Mouse (Mus musculus) 3134 (cell line): ENCODE data around the gene Smurf1.
A peak's percentile ranks its signal among the peaks of the same experiment; 100 is the strongest.

Experiments used
- DNase-seq: peaks from one replicate; pipeline ENCODE4 v3.0.0-alpha.2; 2011; ENCODE audit warnings: low spot score; ENCODE audit not compliant: insufficient read length; ENCODE audit errors: extremely low read depth

The Smurf1 gene

DNA sequence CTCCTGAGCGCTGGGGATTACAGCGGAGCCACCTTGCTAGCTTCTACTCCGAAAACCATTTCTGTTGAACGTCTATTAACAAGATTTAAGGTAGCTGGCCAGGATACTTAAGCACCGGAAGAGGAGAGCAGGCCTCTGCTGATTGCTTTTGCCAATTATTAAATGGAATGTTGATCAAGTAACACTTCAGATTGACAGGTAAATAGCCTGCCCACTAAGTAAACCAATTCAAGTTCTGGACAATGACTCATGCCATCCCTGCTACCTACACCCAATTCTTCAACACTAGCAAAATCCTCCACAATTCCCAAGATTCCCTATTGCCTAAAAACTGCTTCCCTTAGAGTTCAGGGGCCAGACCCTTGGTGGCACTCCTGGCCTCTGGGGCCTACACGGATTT, 48.5 kb downstream of the Smurf1 start:
- DNase-seq, result no peak

DNA sequence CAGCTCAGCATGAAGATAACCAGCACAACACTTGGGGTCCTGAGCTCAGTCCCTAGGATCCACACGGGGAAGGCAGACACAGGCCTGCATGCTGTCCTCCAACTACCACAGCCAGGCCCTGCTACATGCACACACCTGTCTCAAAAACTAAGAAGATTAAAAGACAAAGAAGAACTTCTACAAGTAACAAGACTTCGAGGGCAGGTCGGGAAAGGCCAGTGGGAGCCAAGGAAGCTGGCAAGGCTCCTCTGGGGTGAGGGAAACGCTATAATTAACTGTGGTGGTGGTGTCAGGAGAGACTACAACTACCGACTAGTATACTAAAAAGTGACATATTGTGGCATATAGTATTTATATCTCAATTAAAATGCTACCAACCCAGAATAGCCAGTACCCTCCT, 49.8 kb downstream of the Smurf1 start:
- DNase-seq, result no peak

DNA sequence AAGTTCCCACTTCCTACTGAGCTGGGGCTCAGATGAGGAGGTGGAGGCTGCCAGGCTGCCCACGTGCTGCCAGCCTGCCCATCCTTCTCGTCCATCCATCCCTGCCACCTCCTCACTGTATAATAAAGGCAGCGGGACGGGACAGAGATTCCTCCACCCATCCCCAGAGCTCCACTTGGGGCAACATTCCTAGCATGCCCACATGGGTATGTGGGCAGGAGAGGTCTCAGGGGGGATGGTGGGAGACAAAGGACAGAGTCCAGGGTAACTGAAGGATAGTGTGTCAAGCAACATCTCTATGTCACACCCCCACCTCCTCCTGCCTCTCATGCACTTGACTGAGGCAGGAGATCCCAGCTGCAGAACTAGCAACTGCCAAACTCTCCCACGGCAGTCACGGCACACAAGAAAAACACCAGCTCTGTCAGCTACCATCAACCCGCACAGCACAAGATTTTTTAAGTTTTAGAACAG, 51.2 kb downstream of the Smurf1 start:
- peak; percentile 41 for DNase-seq

DNA sequence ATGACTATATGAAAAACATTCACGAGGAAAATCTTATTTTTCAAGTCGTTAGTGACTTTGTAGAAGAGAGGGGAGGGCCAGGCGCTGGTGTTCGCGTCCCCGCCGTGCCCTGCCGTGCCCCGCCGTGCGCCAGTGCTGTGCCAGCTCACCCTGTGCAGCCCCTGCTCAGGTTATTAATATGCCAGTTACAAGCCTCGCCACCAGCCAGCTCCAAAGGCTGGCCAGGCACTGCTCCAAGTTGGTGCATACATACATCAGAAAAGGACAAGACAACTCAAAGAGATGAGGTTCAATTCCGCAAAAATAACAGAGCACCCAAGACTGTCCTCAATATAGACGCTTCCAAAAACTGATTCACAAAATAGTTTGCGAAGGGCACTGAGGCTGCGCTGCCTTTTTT, 51.7 kb downstream of the Smurf1 start:
- no peak for DNase-seq

DNA sequence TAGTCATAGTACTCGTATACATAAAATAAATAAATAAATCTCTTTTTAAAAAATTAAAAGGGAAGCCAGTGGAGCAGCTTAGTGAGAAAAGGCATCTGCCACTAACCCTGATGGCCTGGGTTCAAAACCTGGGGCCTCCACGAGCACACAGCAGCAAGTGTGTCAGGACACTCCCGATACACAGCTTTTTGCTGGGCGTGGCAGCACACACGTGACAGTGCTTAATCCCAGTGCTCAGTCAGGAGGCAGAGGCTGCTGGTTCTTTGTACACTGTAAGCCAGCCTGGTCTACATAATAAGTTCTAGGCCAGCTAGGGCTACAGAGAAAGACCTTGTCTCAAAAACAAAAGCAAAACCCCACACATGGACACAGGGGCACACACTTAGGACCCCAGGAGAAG, 52.3 kb downstream of the Smurf1 start:
- DNase-seq, result no peak

DNA sequence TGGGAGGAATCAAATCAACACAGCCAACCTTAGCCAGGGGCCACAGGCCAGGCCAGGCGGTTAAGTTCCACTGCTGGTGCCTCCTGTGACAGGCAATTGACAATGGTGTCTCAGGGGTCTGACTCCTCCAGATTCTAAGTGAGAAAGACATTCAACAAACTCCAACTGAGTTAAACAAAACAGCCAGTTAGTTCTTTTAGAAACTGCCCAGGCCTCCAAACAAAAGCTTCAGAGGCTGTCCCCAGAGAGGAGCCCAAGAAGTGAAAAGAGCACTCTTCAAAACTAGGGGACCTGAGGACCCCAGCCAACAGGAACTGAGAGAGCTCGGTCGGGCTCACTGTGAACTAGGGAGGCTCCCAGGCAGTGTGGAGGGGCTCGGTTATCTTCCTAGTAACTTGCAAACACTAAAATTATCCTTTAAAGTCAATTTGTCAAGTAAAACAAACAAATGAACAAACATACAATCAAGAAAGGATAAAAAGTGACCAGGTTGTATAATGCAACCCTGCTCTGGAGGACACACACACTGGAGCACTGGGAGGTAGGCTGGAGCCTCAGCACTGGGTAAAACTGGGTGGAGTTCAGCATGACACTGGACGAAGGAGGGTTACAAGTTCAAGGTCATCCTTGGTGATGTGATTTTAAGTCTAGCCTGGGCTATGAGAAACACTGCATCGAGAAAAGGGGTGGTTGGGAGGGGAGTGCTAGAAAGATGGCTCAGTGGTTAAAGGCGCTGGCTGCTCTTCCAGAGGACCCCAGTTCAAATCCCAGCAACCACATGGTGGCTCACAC, 52.9 kb downstream of the Smurf1 start:
- DNase-seq, result no peak

DNA sequence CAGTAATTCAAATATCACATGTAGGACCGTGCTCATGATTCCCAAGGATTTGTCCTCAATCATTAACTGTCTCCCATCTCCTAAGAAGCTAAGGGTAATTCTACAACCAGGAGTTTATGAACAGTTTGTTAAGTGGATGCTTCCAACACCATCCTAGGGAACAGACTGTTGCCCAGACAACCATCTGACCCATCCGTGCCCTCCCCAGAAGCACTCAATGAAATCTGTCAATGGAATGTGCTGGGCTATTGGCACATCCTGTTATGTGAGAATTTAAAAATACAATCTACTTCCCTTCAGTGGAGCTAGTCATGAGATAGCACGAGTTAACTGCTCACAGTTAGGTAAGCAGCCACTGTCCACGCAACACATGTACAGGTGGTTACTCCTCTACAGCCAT, 56.1 kb downstream of the Smurf1 start:
- DNase-seq, result no peak

DNA sequence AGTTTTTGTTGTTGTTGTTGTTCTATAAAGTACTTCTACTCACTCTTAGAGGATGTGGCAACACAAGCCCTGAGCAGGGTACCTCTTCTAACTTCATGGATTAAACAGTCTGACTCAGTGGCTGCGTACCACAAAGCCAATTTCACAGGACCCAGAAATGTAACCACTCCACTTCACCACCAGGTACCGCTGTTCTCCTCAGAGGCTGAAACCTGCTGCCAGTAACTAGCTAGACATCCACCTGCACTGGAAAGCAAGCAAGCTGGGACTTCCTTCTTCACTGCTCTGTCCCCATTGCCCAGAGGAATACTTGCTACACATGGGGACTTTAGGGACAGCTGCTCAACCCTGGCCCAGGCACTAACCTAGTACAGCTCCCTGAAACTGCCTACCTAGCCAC, 58.1 kb downstream of the Smurf1 start:
- DNase-seq, result no peak

DNA sequence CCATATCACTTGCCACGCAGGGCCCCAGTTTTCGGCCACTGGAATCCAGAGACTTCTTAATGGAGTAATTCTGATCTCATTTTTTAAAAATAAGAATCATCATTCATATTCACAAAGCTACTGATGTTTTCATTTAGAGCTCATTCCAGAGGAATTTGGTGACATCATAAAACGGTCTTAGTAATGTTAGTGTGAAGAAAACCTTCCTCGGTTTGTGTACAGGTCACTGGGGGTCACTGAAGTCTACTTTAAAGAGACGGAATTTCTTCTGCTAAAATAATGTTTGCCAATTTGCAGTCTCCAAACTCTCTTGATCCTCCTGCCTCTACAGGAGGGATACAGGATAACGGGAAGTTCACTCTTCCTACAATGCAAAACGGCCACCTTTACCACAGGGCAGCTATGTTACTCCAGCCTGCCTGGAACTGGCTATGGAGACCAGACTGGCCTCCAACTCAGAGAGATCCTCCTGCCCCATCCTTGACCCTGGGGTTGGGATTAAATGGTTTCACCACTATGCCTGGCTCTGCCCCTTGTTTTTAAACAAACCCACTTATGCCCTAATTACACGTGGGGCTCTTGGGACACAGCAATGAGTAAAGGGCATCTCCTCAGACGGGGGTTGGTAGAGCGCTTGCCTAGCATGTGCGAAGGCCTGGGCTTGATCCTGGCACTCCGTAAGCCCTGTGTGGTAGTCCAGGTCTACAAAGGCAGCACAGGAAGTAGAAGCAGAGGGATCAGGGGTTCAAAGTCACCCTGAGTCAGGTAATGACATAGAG, 61.1 kb downstream of the Smurf1 start:
- no peak for DNase-seq

DNA sequence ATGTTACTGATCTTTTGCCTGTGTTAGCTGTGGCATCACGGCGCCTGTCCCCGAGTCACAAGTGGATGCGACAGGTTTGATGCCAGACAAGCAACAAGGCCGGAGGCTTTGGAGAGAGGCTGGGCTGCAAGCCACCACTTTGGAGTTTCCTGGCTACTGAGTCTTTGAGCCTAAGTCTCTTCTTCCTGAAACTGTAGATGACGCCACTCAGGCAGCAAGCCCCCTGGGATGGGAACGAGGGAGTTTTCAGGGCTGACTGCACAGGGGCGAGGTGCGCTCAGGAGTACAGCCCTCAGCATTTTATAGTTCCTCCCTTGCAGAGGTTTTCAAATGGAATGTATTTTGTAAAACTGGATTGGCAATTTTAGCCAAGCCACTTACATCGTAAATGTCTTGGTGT, 63.9 kb downstream of the Smurf1 start:
- DNase-seq, result no peak

DNA sequence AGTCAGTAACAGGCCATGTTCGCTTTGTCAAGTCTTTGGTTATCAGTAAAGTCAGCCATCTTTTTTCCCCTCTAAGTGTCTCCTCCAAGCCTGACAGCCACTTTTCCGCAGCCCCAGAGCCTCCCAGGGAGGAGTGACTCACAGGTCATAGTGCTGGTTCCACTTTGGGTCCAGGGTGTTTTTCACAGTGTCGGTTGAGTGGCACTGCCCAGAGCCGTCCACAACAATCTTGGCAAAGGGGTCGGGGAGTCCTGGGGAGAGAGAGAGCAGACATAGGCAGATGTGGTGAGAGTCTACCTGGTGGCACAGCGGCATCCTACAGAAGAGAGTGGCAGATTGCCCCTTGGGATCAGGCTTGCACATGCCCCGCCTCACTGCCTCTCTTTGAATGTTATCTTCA, 64.6 kb downstream of the Smurf1 start:
- peak; percentile 41 for DNase-seq

DNA sequence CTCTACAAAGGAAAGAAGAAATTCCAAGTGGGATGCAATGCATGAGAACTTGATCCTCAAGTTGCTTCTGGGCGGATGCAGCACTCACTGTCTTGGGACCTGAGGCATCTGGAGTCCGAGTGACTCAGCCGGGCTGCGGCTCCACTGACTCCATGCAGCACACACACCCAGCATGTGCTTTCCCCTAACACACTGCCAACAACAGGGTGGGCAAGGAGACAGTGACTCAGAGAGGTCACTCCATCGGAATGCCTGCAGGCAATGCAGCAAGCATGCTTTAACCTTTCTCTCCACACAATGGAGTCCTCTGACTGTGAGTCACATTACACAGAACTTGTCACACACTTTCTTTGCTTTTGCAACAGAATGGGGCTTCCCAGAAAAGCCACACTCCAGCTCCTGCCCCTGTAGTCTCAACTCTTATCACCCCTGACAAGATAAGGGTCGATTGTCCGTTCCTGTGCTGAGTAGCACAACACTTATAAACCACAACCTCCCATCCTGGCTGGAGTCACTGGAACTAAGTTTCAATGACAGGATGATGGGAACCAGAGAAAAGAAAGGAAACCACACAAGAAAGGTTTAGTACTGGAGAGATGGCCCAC, 67.1 kb downstream of the Smurf1 start:
- peak; percentile 90 for DNase-seq

DNA sequence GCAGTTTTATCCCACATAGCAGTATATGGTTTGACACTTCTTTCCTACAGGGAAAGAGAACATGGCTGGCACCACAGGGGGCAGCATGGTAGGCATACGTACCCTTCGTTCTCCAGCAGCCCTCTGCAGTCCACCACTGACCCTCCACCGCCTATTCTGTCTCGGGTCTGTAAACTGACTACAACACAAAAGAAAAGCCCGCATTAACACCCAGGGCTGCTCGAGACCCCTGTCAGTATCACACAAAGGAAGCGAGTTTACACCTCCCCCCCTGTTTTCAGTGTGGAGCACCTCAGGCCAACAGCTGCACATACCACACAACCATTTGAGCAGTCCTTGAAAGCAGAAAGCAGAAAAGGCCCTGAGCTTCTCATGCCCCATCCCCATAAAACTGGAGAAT, 67.8 kb downstream of the Smurf1 start:
- no peak for DNase-seq

DNA sequence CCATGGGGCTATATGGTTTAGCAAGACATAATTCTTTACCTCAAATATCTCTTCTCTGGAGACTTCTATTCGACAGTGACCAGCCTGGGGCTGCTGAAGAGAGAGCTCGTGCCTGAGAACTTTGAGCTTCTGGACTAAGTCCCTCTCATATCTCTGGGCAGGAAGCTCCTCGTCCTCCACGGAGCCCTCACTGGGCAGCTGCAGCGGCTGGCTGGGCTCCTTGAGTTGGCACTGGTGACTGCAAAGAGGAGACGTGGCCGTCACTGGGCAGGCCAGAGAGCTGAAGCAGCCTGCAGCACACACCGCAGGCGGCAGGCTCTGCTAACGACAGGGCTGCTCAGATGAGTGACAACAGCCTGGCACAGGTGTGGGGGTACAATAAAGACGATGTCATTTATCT, 74.4 kb downstream of the Smurf1 start:
- no peak for DNase-seq

DNA sequence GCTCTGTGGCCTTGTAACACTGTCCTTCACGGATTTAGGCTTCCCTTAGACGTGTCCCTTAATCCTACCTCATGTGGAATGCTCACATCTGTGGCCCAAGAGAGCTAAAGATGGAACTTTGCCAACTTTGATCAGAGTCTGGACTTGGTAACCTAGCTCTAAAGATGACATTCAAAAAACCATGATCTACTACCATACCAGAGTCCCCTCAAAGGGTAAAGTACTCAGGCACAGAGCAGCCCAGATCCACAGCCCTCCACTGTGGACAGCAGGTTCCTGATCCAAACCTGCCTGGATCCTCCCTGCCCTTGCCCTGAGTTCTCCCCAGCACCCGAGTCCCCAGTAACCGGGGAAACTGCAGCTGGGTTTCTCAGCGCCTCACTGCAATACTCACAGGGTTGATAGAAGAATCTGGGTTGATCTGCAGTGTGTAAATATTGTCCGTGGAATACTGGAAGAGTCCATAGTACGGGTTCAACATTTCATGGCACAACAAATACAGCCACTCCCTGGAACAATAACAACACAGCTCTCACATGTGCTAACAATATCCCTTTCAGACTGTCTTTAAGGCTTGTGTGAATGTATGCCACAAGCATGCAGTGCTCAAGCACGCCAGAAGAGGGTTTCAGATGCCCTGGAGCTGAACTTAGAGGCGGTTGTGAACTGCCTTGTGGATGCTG, 79.5 kb downstream of the Smurf1 start:
- DNase-seq, result no peak

DNA sequence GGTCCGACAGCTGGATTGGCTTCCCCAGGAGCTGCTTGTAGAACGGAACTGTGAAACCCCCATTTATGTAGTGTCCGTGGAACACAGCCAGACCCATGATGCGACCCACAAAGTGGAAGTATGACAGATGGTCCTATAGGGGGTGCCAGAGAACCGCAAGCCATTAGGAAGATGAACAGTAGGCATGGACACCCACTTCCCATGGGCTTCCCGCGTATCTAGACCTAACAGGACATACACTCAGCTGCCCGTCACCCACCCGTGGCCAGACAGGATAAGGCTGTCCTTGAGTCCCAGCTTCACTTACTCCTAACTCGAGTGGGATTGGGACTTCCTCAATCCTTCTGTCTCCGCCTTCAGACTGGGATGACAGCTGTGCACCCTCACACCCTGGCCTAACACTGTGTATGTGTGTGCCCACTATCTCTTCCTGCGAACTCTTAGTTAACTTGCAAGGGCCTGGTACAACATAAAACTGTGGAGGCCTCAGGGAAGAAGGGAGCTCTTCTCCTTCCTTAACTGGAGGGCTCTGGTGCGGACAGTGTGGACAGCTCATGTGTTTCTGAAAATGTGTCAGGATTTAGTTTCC, 80.9 kb downstream of the Smurf1 start:
- no peak for DNase-seq

DNA sequence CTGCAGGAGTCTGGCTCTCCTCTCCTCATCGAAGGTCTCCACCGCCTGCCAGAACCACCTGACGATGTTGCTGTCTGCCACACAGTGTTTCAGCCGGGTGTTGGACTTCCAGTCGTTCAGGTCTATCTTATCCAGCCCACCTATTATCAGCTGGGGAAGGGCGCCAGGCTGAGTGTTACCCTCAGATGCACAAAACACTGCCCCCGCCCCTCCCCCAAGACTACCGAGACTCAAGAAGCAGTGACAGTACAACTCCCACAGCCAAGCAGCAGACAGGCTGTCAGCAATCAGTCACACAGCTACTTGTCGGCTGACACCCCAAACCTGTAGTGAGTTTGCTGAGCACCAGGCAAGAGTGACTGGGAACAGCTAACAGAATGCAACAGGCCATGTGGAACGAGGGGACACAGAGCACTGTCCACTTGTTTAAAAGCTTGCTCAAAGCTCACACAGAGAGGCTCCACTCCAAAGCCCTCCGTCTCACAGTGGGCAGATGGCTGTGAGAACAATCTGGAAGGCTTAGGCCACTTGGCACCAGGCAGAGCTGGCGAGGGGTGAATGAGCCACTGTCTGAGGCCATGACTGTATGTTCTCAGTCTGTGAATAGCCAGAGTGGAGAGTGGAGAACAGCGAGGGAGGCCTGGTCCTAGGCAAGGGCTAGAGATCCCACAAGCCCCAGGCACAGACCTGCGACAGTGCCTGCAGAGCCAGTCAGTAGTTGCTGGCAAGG, 83.8 kb downstream of the Smurf1 start:
- no peak for DNase-seq

DNA sequence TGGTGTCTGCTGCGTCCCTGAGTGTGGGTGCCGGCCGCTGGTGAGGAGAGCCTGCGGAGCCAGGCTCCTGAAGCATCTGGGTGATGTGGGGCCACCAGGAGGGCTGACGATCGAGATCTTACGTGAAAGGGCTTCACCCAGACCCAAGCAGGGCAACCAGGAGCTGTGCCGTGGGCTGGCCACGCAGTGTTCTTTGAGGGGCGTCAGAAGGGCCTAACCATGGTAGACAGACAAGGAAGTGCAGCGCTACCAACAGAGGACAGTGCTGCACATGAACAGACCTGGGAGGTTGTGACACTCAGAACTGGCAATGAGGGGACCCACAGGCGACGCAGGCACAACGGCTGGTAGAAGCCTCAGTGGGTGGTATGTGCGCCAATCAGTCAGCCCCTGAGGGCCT, 88.6 kb downstream of the Smurf1 start:
- no peak for DNase-seq

DNA sequence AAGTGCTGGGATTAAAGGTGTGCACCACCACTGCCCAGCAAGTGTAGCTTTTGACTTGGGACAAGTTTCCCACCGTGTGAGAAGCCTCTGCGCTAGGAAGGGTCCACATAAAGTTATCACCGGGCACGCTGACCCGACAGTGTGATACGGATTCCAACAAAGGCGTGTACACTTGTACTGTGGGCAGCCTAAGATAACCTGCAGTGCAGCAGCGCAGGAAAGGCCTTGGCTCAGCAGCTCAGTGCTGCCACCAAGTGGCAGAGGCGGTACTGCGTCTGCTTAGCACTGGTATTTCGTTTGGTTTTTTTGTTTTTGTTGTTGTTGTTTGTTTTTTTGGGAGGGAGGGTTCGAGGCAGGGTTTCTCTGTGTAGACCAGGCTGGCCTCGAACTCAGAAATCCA, 89.8 kb downstream of the Smurf1 start:
- no peak for DNase-seq

DNA sequence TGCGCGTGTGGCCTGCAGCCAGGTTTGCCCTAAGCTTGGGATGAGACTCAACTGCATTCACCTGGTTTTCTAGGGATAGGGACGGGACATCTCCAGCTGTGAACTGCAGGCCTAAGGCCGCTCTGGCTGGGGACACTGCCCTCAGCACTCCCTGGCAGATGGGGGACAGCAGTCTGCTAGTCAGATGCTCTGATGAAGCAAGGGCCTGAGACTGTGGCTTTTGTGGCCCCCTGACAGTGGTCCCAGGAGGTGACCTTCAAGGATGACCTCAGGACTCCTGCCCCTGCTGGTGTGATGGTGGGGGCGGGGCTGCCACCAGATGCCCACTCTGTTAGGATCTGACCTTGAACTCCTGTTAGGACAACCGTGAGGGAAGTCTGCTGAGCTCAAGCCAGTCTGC, 90.4 kb downstream of the Smurf1 start:
- no peak for DNase-seq
